Mouse (Mus musculus): ENCODE data around the gene Foxb1. TPM values are rescaled to one million over a fixed set of nuclear protein-coding genes. Genes with fewer than 3 reads are reported as not detected.
A peak's percentile ranks its signal among the peaks of the same experiment; 100 is the strongest.

Foxb1 gene
- polyA plus RNA-seq, 1 experiment from 2014 or later = 0.09 TPM

DNA sequence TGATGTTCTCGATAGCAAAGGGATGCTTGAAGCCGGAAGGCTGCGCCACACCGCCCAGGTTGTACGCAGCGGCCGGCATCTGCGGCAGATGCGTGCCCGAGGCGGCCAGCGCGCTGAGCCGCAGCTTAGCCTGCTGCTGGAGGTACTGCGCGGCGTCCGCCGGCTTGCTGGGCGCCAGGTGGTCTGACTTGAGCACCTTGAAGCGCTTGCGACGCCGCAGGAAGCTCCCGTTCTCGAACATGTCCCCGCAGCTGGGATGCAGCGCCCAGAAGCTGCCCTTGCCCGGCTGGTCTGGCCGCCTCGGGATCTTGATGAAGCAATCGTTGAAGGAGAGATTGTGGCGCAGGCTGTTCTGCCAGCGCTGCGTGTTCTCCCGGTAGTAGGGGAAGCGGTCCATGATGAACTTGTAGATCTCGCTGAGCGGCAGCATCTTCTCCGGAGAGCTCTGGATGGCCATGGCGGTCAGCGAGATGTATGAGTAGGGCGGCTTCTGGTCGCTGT lies 969 bp downstream of the Foxb1 start:
- Histone ChIP-seq H3K4me1 (ENCODE audit: control insufficient read depth, insufficient read depth, low read length) (peaks cover 14% of the 10 kb centered on the region; the same call in 1 of the 2 replicates), H3K27ac (replicated peaks; ENCODE audit: low read depth, low read length) (no peak overlapping the region), H3K9ac (ENCODE audit: low read length) (no peak overlapping the region), H3K4me3 (ENCODE audit: low read depth, low read length) (no peak overlapping the region), H3K9me3 (ENCODE audit: control insufficient read depth, low read length) (no peaks in the 10 kb centered on the region), H3K4me2 (ENCODE audit: low read depth, severe bottlenecking) (peak overlapping the region; percentile 15; the same call in 1 of the 2 replicates), H3K36me3 (ENCODE audit: control insufficient read depth, insufficient read depth, low read length) (no peaks in the 10 kb centered on the region), H3K27me3 (ENCODE audit: control insufficient read depth, insufficient read depth, low read length) (peaks cover 91% of the 10 kb centered on the region)
- DNase-seq (ENCODE audit: low spot score) (peak; percentile 70), ATAC-seq (ENCODE audit: insufficient number of reproducible peaks, low FRiP score, low TSS enrichment, low read depth) (no peak)
- under 1% methylated on average over 44 of the region's 44 CpGs for WGBS

DNA sequence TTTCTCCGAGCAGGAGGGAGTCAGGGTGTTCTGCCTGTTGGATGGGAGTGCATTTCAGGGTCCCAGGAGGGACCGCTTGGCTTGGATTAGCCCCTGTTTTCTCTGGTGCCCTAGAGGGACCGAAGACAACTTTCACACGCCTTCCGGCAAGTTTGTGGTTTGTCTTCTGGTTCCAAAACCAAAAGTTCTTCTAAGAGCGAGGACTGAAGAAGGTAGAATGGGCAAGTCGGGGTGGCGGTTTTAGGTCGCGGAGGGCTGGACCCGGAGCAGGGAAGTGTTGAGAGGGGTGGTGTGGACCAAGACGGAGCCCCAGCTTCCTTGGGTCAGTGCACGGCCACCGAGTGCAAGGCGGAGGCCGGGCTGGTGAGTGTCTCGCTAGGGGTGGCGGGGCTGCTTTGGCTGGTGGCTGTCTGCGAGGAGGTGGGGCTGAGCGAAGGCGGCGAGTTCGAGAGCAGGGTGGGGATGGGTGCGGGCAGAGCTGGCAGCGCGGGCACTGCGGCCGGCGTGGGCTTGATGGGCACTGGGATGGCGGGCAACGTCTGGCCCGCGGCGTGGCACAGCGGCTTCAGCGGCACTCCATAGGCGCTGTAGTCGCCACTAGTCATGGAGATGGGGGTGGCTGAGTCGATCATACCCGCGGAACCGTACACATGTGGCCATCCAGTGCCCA lies 1.7 kb downstream of the Foxb1 start:
- ATAC-seq (ENCODE audit: insufficient number of reproducible peaks, low FRiP score, low TSS enrichment, low read depth) (no peak), DNase-seq (ENCODE audit: low spot score) (peak; percentile 68)
- H3K4me1 ChIP-seq (ENCODE audit: control insufficient read depth, insufficient read depth, low read length) = peaks cover 14% of the 10 kb centered on the region; the same call in 1 of the 2 replicates
- H3K9ac ChIP-seq (ENCODE audit: low read length) = no peak overlapping the region
- no peaks in the 10 kb centered on the region for H3K9me3 ChIP-seq (ENCODE audit: control insufficient read depth, low read length)
- peaks cover 91% of the 10 kb centered on the region for H3K27me3 ChIP-seq (ENCODE audit: control insufficient read depth, insufficient read depth, low read length)
- no peak overlapping the region for H3K4me2 ChIP-seq (ENCODE audit: low read depth, severe bottlenecking)
- no peak overlapping the region for H3K4me3 ChIP-seq (ENCODE audit: low read depth, low read length)
- H3K27ac ChIP-seq (replicated peaks; ENCODE audit: low read depth, low read length) = no peak overlapping the region
- WGBS = 0% methylated on average over 42 of the region's 42 CpGs
- no peaks in the 10 kb centered on the region for H3K36me3 ChIP-seq (ENCODE audit: control insufficient read depth, insufficient read depth, low read length)

DNA sequence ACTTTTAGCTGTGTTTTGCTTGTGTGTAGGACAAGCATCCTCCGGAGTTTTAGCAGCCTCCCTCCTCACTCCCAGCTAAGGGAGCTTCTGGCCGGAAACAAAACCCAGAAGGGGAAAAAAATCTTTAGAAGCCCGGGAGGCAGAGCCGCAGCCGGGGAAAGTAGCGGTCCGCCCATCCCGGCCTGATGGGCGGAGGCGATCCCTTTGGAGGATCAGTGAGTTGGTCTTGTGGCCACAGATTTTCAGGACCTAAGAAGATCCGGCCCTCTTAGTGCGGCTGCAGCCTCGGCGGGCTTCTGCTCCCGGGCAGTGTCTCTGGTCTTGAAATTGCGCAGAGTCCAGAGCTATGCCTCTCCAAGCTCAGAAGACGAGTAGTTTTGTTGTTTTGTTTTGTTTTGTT lies 2.2 kb downstream of the Foxb1 start:
- no peak for DNase-seq (ENCODE audit: low spot score)
- no peak overlapping the region for H3K9ac ChIP-seq (ENCODE audit: low read length)
- no peak overlapping the region for H3K27ac ChIP-seq (replicated peaks; ENCODE audit: low read depth, low read length)
- H3K27me3 ChIP-seq (ENCODE audit: control insufficient read depth, insufficient read depth, low read length) = peaks cover 88% of the 10 kb centered on the region
- peaks cover 14% of the 10 kb centered on the region; the same call in 1 of the 2 replicates for H3K4me1 ChIP-seq (ENCODE audit: control insufficient read depth, insufficient read depth, low read length)
- ATAC-seq (ENCODE audit: insufficient number of reproducible peaks, low FRiP score, low TSS enrichment, low read depth) = no peak
- WGBS = under 1% methylated on average over 17 of the region's 17 CpGs
- no peak overlapping the region for H3K4me3 ChIP-seq (ENCODE audit: low read depth, low read length)
- no peaks in the 10 kb centered on the region for H3K9me3 ChIP-seq (ENCODE audit: control insufficient read depth, low read length)
- H3K36me3 ChIP-seq (ENCODE audit: control insufficient read depth, insufficient read depth, low read length) = no peaks in the 10 kb centered on the region
- H3K4me2 ChIP-seq (ENCODE audit: low read depth, severe bottlenecking) = no peak overlapping the region

DNA sequence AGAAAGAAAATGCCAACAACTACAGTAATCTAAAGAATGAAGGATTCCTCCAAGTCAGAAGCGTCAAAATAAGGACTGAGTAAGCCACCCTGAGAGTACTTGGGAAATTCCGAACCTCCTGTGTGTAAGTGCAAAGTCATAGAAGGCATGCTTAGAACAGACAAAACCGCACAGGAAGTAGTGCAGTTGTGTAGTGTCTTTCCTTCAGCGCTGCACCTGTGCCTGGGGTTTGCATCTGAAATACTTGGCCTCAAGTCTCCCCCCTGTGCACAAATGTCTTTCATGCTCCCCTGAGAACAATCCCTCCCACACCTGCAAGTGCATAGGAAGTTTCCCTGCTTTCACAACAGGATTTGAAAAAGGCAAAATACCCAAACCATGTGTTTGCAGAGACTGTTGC lies 3.5 kb downstream of the Foxb1 start:
- WGBS = 26% methylated on average over 4 of the region's 4 CpGs
- no peaks in the 10 kb centered on the region for H3K9me3 ChIP-seq (ENCODE audit: control insufficient read depth, low read length)
- no peak for ATAC-seq (ENCODE audit: insufficient number of reproducible peaks, low FRiP score, low TSS enrichment, low read depth)
- H3K4me1 ChIP-seq (ENCODE audit: control insufficient read depth, insufficient read depth, low read length) = peaks cover 14% of the 10 kb centered on the region; the same call in 1 of the 2 replicates
- H3K4me3 ChIP-seq (ENCODE audit: low read depth, low read length) = no peak overlapping the region
- H3K27me3 ChIP-seq (ENCODE audit: control insufficient read depth, insufficient read depth, low read length) = peaks cover 76% of the 10 kb centered on the region
- DNase-seq (ENCODE audit: low spot score) = peak; percentile 36
- H3K4me2 ChIP-seq (ENCODE audit: low read depth, severe bottlenecking) = no peak overlapping the region
- no peak overlapping the region for H3K9ac ChIP-seq (ENCODE audit: low read length)
- no peak overlapping the region for H3K27ac ChIP-seq (replicated peaks; ENCODE audit: low read depth, low read length)
- H3K36me3 ChIP-seq (ENCODE audit: control insufficient read depth, insufficient read depth, low read length) = no peaks in the 10 kb centered on the region

DNA sequence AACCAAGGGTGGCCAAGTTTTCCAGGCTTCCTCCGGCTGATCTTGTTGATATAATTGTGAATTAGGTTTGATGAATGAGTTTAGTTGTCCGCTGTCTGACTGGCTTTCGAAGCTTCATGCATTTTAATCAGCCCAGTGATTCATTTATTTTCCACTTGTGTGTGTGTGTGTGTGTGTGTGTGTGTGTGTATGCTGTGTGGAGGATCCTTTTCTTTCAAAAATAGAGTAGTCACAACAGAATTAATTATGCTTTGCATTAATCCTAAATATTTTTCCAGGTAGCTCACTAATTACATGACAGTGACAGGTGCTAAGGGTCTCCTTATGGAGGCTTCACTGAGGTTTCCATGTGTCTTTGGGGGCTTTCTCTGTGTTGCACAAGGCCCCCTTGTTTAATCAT lies 4.3 kb downstream of the Foxb1 start:
- Histone ChIP-seq H3K4me3 (ENCODE audit: low read depth, low read length) (no peak overlapping the region), H3K4me2 (ENCODE audit: low read depth, severe bottlenecking) (no peak overlapping the region), H3K9ac (ENCODE audit: low read length) (no peak overlapping the region), H3K4me1 (ENCODE audit: control insufficient read depth, insufficient read depth, low read length) (peaks cover 14% of the 10 kb centered on the region; the same call in 1 of the 2 replicates), H3K27me3 (ENCODE audit: control insufficient read depth, insufficient read depth, low read length) (peaks cover 69% of the 10 kb centered on the region), H3K36me3 (ENCODE audit: control insufficient read depth, insufficient read depth, low read length) (no peaks in the 10 kb centered on the region), H3K9me3 (ENCODE audit: control insufficient read depth, low read length) (no peaks in the 10 kb centered on the region), H3K27ac (replicated peaks; ENCODE audit: low read depth, low read length) (no peak overlapping the region)
- ATAC-seq (ENCODE audit: insufficient number of reproducible peaks, low FRiP score, low TSS enrichment, low read depth) = no peak
- no peak for DNase-seq (ENCODE audit: low spot score)
- 49% methylated on average over 3 of the region's 3 CpGs for WGBS

DNA sequence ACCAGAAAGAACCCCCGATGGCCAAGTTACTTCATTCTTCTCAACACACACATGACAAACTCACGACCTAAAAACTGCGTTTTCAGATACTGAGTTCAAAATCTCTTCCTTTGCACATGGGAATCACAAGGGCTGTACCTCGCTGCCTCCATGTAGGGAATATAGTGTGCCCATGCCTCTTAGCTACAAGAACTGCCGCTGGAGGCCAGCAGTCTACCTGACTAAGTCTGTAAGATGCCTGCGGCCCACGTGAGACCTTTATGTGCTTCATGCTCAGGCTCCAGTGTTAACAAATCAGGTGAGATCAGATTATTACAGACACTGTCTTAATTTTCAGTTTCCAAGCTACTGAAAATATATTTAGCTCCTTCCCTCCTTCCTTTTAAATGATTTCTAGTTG lies 4.7 kb downstream of the Foxb1 start:
- Histone ChIP-seq H3K4me1 (ENCODE audit: control insufficient read depth, insufficient read depth, low read length) (peaks cover 14% of the 10 kb centered on the region; the same call in 1 of the 2 replicates), H3K4me3 (ENCODE audit: low read depth, low read length) (no peak overlapping the region), H3K9me3 (ENCODE audit: control insufficient read depth, low read length) (no peaks in the 10 kb centered on the region), H3K4me2 (ENCODE audit: low read depth, severe bottlenecking) (no peak overlapping the region), H3K27me3 (ENCODE audit: control insufficient read depth, insufficient read depth, low read length) (peaks cover 64% of the 10 kb centered on the region), H3K9ac (ENCODE audit: low read length) (no peak overlapping the region), H3K36me3 (ENCODE audit: control insufficient read depth, insufficient read depth, low read length) (no peaks in the 10 kb centered on the region), H3K27ac (replicated peaks; ENCODE audit: low read depth, low read length) (no peak overlapping the region)
- ATAC-seq (ENCODE audit: insufficient number of reproducible peaks, low FRiP score, low TSS enrichment, low read depth) (no peak), DNase-seq (ENCODE audit: low spot score) (peak; percentile 35)
- 35% methylated on average over 7 of the region's 7 CpGs for whole genome bisulfite sequencing

DNA sequence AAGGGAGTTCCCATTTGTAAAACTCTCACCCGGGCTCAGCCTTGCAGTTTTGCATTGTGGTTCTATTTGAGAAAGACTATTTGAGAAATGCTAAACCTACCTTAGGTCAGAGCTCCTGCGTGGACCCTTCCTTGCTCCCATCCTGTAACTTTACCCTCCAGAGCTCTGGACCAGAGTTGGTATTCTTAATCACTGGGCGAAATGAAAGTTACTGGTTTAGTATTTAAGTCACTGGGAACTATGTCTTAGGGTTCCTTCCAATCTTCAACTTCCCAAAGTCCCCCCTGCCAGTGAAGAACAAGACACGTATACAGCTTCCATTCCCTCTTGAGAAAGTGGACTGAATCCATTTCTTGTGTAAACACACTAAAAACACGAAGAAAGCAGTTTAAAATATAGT lies 5.6 kb downstream of the Foxb1 start:
- no peaks in the 10 kb centered on the region for H3K9me3 ChIP-seq (ENCODE audit: control insufficient read depth, low read length)
- no peak overlapping the region for H3K9ac ChIP-seq (ENCODE audit: low read length)
- H3K4me3 ChIP-seq (ENCODE audit: low read depth, low read length) = no peak overlapping the region
- ATAC-seq (ENCODE audit: insufficient number of reproducible peaks, low FRiP score, low TSS enrichment, low read depth) (no peak), DNase-seq (ENCODE audit: low spot score) (no peak)
- no peak overlapping the region for H3K4me2 ChIP-seq (ENCODE audit: low read depth, severe bottlenecking)
- H3K27me3 ChIP-seq (ENCODE audit: control insufficient read depth, insufficient read depth, low read length) = peaks cover 56% of the 10 kb centered on the region
- WGBS = 22% methylated on average over 5 of the region's 5 CpGs
- 0 out of 2 replicates have a peak, but pooled peaks cover 7% of the 10 kb centered on the region for H3K4me1 ChIP-seq (ENCODE audit: control insufficient read depth, insufficient read depth, low read length)
- H3K27ac ChIP-seq (replicated peaks; ENCODE audit: low read depth, low read length) = no peak overlapping the region
- no peaks in the 10 kb centered on the region for H3K36me3 ChIP-seq (ENCODE audit: control insufficient read depth, insufficient read depth, low read length)

DNA sequence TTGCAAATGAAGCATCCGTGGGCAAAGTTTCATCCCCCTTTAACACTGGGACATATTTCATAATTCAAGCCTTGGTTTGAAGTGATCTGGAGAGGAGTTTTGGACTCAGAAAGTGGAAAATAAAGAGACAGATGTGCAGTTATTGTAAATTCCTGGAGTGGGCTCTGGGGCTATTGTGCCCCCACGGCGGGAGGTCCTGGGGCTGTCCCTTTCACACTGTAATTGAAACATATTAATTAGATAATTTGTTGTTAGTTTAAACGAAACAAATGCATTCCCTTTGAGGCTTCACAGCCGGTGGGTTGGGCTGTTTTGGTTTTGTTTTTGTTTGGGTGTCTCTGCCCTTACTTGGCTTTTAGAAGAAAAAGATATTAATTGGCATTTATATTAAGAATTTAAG lies 6.0 kb downstream of the Foxb1 start:
- Histone ChIP-seq H3K4me1 (ENCODE audit: control insufficient read depth, insufficient read depth, low read length) (0 out of 2 replicates have a peak, but pooled peaks cover 6% of the 10 kb centered on the region), H3K4me3 (ENCODE audit: low read depth, low read length) (no peak overlapping the region), H3K27ac (replicated peaks; ENCODE audit: low read depth, low read length) (no peak overlapping the region), H3K9me3 (ENCODE audit: control insufficient read depth, low read length) (no peaks in the 10 kb centered on the region), H3K36me3 (ENCODE audit: control insufficient read depth, insufficient read depth, low read length) (no peaks in the 10 kb centered on the region), H3K4me2 (ENCODE audit: low read depth, severe bottlenecking) (no peak overlapping the region), H3K9ac (ENCODE audit: low read length) (no peak overlapping the region), H3K27me3 (ENCODE audit: control insufficient read depth, insufficient read depth, low read length) (peaks cover 51% of the 10 kb centered on the region)
- 12% methylated on average over 5 of the region's 5 CpGs for WGBS
- DNase-seq (ENCODE audit: low spot score) = no peak
- ATAC-seq (ENCODE audit: insufficient number of reproducible peaks, low FRiP score, low TSS enrichment, low read depth) = no peak
